Mouse (Mus musculus): ENCODE measurements around the gene Rap1gds1. TPM values are rescaled to one million over a fixed set of nuclear protein-coding genes. Genes with fewer than 3 reads are reported as not detected.

Gene Rap1gds1
- polyA plus RNA-seq, 1 experiment from 2014 or later = 56.8 TPM

DNA sequence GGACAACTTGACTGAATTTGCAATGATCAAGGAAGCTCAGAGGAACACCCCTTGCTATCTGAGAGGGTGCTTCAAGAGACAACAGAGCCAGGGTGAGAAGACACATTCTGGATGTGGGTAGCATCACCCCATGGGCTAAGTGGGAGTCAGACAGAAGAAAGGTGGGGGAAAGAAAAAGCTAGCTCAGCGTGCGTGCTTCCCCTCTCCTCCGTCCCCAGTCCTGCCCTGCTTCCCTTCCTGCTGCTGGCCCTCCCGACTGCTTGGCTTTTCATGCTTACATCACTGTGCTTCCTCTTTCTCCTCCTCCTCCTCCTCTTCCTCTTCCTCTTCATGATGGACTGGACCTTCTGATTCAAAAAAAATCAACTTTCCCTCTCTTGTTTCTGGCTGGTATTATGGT lies 33.1 kb downstream of the Rap1gds1 start:
- peaks cover 13% of the 10 kb centered on the region for H3K36me3 ChIP-seq
- no peak overlapping the region for H3K9ac ChIP-seq (replicated peaks)
- no peak overlapping the region for H3K4me2 ChIP-seq (replicated peaks)
- no peak for ATAC-seq
- H3K27ac ChIP-seq = no peak overlapping the region
- WGBS = 90% methylated on average over 4 of the region's 4 CpGs
- no peak overlapping the region for H3K4me3 ChIP-seq (replicated peaks)
- no peaks in the 10 kb centered on the region for H3K27me3 ChIP-seq
- H3K9me3 ChIP-seq = no peaks in the 10 kb centered on the region
- H3K4me1 ChIP-seq (replicated peaks) = no peaks in the 10 kb centered on the region

DNA sequence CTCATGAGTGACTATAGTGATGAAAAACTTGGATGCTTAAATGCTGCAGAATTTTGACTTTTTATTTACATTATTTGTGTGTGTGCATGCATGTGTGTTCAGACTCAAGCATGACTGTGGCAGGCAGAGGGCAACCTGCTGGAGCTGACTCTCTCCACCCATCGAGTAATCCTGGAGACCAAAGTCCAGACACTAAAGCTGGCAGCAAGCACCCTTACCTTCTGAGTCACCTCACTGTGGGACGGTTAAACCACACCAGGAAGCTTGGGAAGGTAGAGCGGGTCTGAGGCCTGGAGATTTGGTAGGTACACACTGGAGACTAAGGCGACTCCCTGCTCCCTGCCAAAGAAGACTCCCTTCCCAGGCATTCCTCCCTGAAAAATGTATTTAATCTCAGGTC lies 38.0 kb downstream of the Rap1gds1 start:
- ATAC-seq = no peak
- no peak overlapping the region for H3K4me3 ChIP-seq (replicated peaks)
- no peaks in the 10 kb centered on the region for H3K9me3 ChIP-seq
- 96% methylated on average over 4 of the region's 4 CpGs for WGBS
- no peak overlapping the region for H3K27ac ChIP-seq
- peaks cover 14% of the 10 kb centered on the region for H3K36me3 ChIP-seq
- H3K4me1 ChIP-seq (replicated peaks) = no peaks in the 10 kb centered on the region
- no peak overlapping the region for H3K4me2 ChIP-seq (replicated peaks)
- no peak overlapping the region for H3K9ac ChIP-seq (replicated peaks)
- H3K27me3 ChIP-seq = no peaks in the 10 kb centered on the region

DNA sequence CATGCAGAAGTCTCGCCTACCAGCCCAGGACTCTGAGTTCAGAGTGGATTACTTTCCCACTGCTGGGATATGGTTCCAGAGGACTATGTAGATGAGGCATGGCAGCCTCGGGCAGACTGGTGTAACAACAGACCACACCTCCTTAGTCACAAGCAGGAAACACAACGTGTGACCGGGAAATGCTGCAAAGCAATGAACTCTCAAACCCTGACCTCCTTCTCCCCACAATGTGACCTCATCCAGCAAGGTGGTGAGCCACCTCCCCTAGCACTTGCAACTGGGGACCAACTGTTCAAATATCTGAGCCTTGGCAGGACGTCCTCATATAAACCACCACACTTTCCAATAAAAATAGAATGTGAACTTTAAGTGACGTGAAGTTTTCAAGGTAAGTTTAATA lies 41.8 kb downstream of the Rap1gds1 start:
- no peaks in the 10 kb centered on the region for H3K27me3 ChIP-seq
- no peaks in the 10 kb centered on the region for H3K9me3 ChIP-seq
- H3K36me3 ChIP-seq = peaks cover 5% of the 10 kb centered on the region; the same call in 1 of the 2 replicates
- H3K4me3 ChIP-seq (replicated peaks) = no peak overlapping the region
- peaks cover 2% of the 10 kb centered on the region; the same call in 1 of the 2 replicates for H3K4me1 ChIP-seq (replicated peaks)
- H3K4me2 ChIP-seq (replicated peaks) = no peak overlapping the region
- H3K27ac ChIP-seq = no peak overlapping the region
- ATAC-seq = no peak
- WGBS = 88% methylated on average over 6 of the region's 6 CpGs
- H3K9ac ChIP-seq (replicated peaks) = no peak overlapping the region

DNA sequence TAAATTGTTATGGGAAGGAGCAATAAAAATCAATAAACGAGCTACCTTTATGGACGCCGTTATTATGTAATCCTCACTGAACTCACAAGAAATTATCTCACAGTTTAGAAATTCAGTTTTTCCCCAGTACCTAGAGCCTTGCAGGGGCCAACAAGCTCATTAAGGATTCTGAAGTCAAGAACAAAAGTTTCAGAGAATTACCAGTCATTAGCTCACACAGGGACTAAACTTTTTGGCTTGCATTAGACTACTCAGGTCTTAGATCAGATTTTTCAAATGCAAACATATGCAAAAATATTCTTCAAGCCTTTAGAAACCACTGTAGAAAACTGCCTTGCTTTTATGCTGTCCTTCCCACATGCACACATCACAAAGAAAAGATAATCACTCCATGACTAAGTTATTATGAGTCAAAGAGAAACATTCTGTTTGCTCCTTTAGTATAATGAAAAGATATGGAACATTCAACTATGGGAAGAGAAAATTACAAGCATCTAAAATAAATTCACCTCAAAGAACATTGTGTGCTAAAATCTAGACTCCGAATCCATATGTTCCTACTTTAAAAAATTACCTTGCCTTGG lies 44.3 kb downstream of the Rap1gds1 start:
- Histone ChIP-seq H3K4me1 (replicated peaks) (peaks cover 3% of the 10 kb centered on the region; the same call in 1 of the 2 replicates), H3K27me3 (no peaks in the 10 kb centered on the region), H3K27ac (no peak overlapping the region), H3K9me3 (no peaks in the 10 kb centered on the region), H3K9ac (replicated peaks) (no peak overlapping the region), H3K36me3 (peaks cover 5% of the 10 kb centered on the region; the same call in 1 of the 2 replicates), H3K4me3 (replicated peaks) (no peak overlapping the region), H3K4me2 (replicated peaks) (no peak overlapping the region)
- no peak for ATAC-seq
- WGBS = 90% methylated on average over 4 of the region's 4 CpGs

DNA sequence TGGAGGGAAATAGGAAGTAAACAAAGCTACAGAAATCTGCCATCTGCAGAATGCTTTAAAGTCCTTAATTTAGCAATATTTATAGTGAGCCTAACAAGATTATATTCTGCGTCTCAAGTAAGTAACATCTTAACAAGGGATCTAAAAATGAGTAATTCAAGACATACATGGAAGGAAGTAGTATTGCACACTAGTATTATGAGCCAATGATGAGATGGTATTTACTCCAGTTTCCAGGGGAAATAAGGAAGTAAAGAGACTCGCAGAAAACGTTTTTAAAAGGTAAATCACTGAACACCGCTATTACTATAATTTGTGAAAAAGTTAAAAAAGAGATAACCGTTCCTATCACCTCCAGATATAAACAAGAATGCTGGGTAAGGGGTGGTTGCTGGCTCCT lies 49.9 kb downstream of the Rap1gds1 start:
- H3K4me3 ChIP-seq (replicated peaks) = no peak overlapping the region
- H3K36me3 ChIP-seq = 0 out of 2 replicates have a peak, but pooled peaks cover 3% of the 10 kb centered on the region
- no peak overlapping the region for H3K4me2 ChIP-seq (replicated peaks)
- WGBS = 90% methylated on average over 5 of the region's 5 CpGs
- no peak for ATAC-seq
- H3K9ac ChIP-seq (replicated peaks) = no peak overlapping the region
- no peaks in the 10 kb centered on the region for H3K27me3 ChIP-seq
- no peaks in the 10 kb centered on the region; the same call in 1 of the 2 replicates for H3K9me3 ChIP-seq
- peaks cover 19% of the 10 kb centered on the region for H3K4me1 ChIP-seq (replicated peaks)
- H3K27ac ChIP-seq = no peak overlapping the region

DNA sequence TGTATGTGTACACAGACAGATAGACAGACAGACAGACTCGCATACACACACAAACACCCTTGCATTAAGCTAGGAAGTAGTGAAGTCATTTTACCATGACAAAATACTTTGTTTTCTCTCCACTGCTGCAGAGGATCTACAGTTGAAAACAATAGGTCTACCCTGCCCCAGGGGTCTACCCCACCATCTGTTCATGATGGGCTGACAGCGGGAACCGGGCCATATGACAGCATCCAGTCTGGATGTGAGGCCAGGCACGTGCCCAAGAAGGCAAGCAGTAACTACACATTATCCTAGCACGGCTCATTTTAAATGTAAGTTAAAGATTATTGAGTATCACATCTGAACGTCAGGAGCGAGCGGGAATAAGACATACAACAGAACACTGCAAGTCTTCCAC lies 51.4 kb downstream of the Rap1gds1 start:
- 43% methylated on average over 8 of the region's 8 CpGs for WGBS

DNA sequence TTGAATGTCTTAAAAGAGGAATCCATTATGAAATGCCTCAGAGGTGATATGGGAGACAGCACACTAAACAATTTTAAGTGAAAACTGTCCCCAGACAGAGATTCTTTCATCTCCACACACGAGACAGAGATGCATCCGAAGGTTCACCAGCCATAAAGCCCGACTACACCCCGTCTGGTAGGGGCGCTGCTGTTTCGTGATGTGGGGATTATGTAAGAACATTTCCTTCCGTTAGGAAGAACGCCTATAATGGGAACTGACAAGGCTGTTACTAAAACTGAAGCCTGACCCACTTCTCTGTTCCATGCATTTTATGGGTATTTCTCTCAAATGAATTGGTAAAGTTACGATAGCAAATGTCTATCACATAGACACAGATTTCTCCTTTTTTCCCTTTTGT lies 62.6 kb downstream of the Rap1gds1 start:
- no peak for ATAC-seq
- Histone ChIP-seq H3K27ac (no peak overlapping the region), H3K4me2 (replicated peaks) (no peak overlapping the region), H3K4me1 (replicated peaks) (no peaks in the 10 kb centered on the region), H3K27me3 (no peaks in the 10 kb centered on the region), H3K9ac (replicated peaks) (no peak overlapping the region), H3K4me3 (replicated peaks) (no peak overlapping the region), H3K9me3 (no peaks in the 10 kb centered on the region), H3K36me3 (peaks cover 4% of the 10 kb centered on the region)
- WGBS = 85% methylated on average over 9 of the region's 9 CpGs

More for the DNA sequence above, 51.4 kb downstream of the Rap1gds1 start:
- H3K4me1 ChIP-seq (replicated peaks) = peaks cover 19% of the 10 kb centered on the region
- H3K27ac ChIP-seq = no peak overlapping the region
- no peak overlapping the region for H3K4me3 ChIP-seq (replicated peaks)
- no peaks in the 10 kb centered on the region for H3K27me3 ChIP-seq
- ATAC-seq = peak; percentile 92
- 0 out of 2 replicates have a peak, but pooled peaks cover 3% of the 10 kb centered on the region for H3K36me3 ChIP-seq
- H3K9ac ChIP-seq (replicated peaks) = no peak overlapping the region
- no peak overlapping the region for H3K4me2 ChIP-seq (replicated peaks)
- no peaks in the 10 kb centered on the region; the same call in 1 of the 2 replicates for H3K9me3 ChIP-seq

DNA sequence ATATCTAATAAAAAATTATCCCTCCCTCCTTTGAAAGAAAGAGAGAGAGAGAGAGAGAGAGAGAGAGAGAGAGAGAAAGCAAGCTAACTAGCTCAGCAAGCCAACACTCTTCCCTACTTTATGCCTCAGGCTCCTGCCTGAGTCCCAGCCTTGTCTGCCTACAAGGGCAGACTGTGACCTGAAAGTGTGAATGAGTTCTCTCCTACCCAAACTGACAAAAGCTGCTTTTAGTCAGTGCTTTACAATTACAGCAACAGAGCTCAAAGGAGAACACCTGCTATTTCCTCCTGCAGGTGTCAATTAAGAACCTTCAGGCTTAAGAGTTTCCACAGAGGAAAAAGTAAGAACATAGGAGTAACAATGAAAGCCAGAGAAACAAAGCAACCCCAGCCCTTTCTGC lies 69.3 kb downstream of the Rap1gds1 start:
- 0 out of 2 replicates have a peak, but pooled peaks have one; percentile 27 for ATAC-seq
- no peak overlapping the region for H3K9ac ChIP-seq (replicated peaks)
- H3K36me3 ChIP-seq = no peaks in the 10 kb centered on the region
- no peaks in the 10 kb centered on the region for H3K9me3 ChIP-seq
- H3K4me2 ChIP-seq (replicated peaks) = no peak overlapping the region
- H3K4me3 ChIP-seq (replicated peaks) = no peak overlapping the region
- H3K27me3 ChIP-seq = no peaks in the 10 kb centered on the region
- H3K4me1 ChIP-seq (replicated peaks) = peaks cover 10% of the 10 kb centered on the region; the same call in 1 of the 2 replicates
- H3K27ac ChIP-seq = no peak overlapping the region

DNA sequence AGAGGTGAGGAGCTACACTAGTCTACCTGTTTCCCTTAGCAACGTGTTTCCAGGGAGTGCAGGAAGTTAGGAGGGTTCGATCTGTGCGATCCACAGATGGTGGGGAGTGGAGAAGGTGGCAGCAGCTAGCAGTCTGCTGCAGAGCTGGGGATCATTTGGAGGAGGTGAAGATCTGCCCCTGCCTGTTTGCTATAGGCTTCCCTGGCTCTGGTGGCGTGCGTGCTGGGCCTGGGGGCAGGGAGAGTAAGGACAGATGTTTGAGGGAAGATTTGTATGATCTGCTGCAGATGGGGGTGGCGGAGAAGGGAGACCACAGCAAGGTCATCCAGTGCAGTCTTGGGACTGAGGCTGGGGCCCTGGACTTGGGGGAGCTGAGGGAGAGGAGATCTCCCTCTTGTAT lies 72.2 kb downstream of the Rap1gds1 start:
- no peak overlapping the region for H3K9ac ChIP-seq (replicated peaks)
- no peak overlapping the region for H3K4me2 ChIP-seq (replicated peaks)
- no peaks in the 10 kb centered on the region for H3K27me3 ChIP-seq
- no peak overlapping the region for H3K27ac ChIP-seq
- no peaks in the 10 kb centered on the region for H3K9me3 ChIP-seq
- H3K36me3 ChIP-seq = no peaks in the 10 kb centered on the region
- WGBS = 85% methylated on average over 6 of the region's 6 CpGs
- H3K4me1 ChIP-seq (replicated peaks) = peaks cover 11% of the 10 kb centered on the region; the same call in 1 of the 2 replicates
- ATAC-seq = 0 out of 2 replicates have a peak, but pooled peaks have one; percentile 17
- no peak overlapping the region for H3K4me3 ChIP-seq (replicated peaks)

DNA sequence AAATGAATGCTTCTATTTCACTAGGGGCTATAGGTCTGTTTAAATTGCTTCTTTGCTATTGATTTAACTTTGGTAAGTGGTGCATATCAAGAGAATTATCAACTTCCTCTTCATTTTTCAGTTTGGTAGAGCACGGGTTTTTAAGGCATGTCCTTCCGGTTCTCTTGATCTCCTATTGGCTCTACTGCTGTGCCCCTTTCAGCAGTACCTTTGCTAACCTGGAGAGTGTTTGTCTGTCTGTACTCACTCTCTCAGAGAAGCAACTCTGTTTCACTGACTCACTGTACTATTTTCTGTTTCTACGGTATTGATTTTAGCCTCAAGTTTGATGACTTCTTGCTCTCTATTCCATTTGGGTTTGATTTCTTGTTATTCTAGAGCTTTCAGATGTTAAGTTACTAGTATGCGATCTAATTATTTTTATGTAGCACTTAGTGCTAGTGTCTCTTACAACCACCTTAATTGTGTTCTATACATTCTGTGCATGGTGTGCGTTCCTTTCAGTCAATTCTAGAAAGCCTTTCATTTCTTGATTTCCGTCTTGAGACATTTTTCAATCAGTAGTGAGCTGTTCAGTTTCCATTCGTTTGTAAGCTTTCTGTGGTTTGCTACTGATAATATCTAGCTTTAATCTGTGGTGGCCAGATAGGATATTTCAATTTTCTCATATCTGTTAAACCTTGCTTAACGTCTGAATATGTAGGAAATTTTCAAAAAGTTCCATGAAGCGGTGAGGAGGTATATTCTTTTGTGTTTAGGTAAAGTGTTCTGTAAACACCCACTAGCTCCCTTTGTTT lies 74.7 kb downstream of the Rap1gds1 start:
- Histone ChIP-seq H3K4me3 (replicated peaks) (no peak overlapping the region), H3K36me3 (peaks cover 16% of the 10 kb centered on the region), H3K4me2 (replicated peaks) (no peak overlapping the region), H3K27me3 (no peaks in the 10 kb centered on the region), H3K9me3 (no peaks in the 10 kb centered on the region), H3K4me1 (replicated peaks) (peaks cover 11% of the 10 kb centered on the region; the same call in 1 of the 2 replicates), H3K9ac (replicated peaks) (no peak overlapping the region), H3K27ac (no peak overlapping the region)
- WGBS = 87% methylated on average over 9 of the region's 9 CpGs
- no peak for ATAC-seq

DNA sequence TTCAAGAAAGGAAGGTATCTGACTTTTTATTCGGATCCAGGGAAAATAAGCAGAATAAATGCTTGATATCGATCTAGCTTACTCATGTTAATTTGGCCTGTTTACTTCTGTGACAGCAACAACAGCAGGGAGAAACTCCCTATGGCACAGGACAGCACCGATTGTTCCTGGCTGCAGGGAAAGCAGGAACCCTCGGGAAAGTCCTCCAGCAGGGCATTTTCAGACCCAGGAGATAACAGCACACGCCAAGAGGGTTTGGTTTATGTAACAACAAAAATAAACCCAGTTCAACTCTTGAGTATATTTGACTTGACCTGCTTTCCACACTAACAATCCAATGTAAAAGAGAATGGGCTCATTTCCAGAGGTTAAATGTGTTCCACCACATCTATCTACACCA lies 81.5 kb downstream of the Rap1gds1 start:
- H3K4me3 ChIP-seq (replicated peaks) = no peak overlapping the region
- no peak overlapping the region for H3K4me2 ChIP-seq (replicated peaks)
- no peaks in the 10 kb centered on the region for H3K4me1 ChIP-seq (replicated peaks)
- H3K27me3 ChIP-seq = no peaks in the 10 kb centered on the region
- 77% methylated on average over 5 of the region's 5 CpGs for WGBS
- no peak overlapping the region for H3K9ac ChIP-seq (replicated peaks)
- no peak for ATAC-seq
- no peak overlapping the region for H3K27ac ChIP-seq
- no peaks in the 10 kb centered on the region for H3K9me3 ChIP-seq
- H3K36me3 ChIP-seq = peaks cover 16% of the 10 kb centered on the region

DNA sequence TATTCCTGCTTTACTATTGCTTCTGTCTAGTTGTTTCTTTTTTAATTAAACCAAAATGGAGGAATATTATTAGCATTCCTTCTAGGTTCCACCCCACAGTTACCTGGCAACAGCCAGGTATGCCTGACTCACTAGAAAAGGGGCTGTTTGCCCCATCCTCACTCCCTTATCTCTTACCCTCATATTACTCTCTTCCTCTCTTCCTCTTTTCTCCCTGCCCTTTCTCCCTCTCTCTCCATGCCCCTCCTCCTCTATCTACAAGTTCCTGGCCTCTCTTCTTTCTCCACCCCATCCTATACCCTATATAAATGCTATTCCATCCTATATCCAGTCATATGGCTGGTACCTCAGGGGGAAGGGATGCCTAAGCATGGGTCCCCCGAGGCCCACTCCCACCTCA lies 83.6 kb downstream of the Rap1gds1 start:
- H3K9ac ChIP-seq (replicated peaks) = no peak overlapping the region
- WGBS = 91% methylated on average over 1 of the region's 1 CpGs

More for the DNA sequence above, 83.6 kb downstream of the Rap1gds1 start:
- H3K9me3 ChIP-seq = peaks cover 5% of the 10 kb centered on the region
- no peak overlapping the region for H3K4me2 ChIP-seq (replicated peaks)
- no peaks in the 10 kb centered on the region for H3K4me1 ChIP-seq (replicated peaks)
- H3K27me3 ChIP-seq = no peaks in the 10 kb centered on the region
- H3K36me3 ChIP-seq = peaks cover 10% of the 10 kb centered on the region
- no peak for ATAC-seq
- no peak overlapping the region for H3K27ac ChIP-seq
- H3K4me3 ChIP-seq (replicated peaks) = no peak overlapping the region

Data from midbrain, embryonic 13.5 days (tissue).